Mouse (Mus musculus) limb, embryonic 12.5 days (tissue): ENCODE results near the gene Olfr1013. TPM values are rescaled to one million over a fixed set of nuclear protein-coding genes. Genes with fewer than 3 reads are reported as not detected.

Source experiments
- ATAC-seq: fragments of 200-750 bp; cut with Nextera tagmentation; 2 replicates; pipeline ENCODE4 v1.8.0; 2017; ENCODE audit warnings: low read depth, moderate TSS enrichment; ENCODE audit not compliant: insufficient number of reproducible peaks, insufficient read depth, low FRiP score, low TSS enrichment
- H3K27ac ChIP-seq: fragments of 300-500 bp; sonication (generic); 2 replicates; pipeline ENCODE4 v1.5.1; 2016; ENCODE audit warnings: mild to moderate bottlenecking, moderate library complexity
- H3K27me3 ChIP-seq: fragments of 300-500 bp; sonication (generic); 2 replicates; pipeline ENCODE4 v1.6.1; 2016; ENCODE audit warnings: mild to moderate bottlenecking, moderate library complexity
- H3K36me3 ChIP-seq: fragments of 300-500 bp; sonication (generic); 2 replicates; pipeline ENCODE4 v1.6.1; 2016; ENCODE audit warnings: mild to moderate bottlenecking, moderate library complexity
- H3K4me1 ChIP-seq: fragments of 300-500 bp; sonication (generic); replicated peaks from 2 replicates; pipeline ENCODE4 v1.6.1; 2016
- H3K4me2 ChIP-seq: fragments of 300-500 bp; sonication (generic); 2 replicates; pipeline ENCODE4 v1.6.1; 2016; ENCODE audit warnings: mild to moderate bottlenecking, moderate library complexity
- H3K4me3 ChIP-seq: fragments of 300-500 bp; sonication (generic); replicated peaks from 2 replicates; pipeline ENCODE4 v1.5.1; 2016; ENCODE audit warnings: mild to moderate bottlenecking
- H3K9ac ChIP-seq: fragments of 300-500 bp; sonication (generic); replicated peaks from 2 replicates; pipeline ENCODE4 v1.6.1; 2016; ENCODE audit warnings: mild to moderate bottlenecking, moderate library complexity
- H3K9me3 ChIP-seq: fragments of 300-500 bp; sonication (generic); 2 replicates; pipeline ENCODE4 v1.6.1; 2016; ENCODE audit warnings: mild to moderate bottlenecking, moderate library complexity
- WGBS: fragments of 180-500 bp; shearing (Covaris S2); methylation state at CpG from one replicate; pipeline ENCODE4 v1.1.7; 2016; 5-methylcytosine and 5-hydroxymethylcytosine counted together
- polyA plus RNA-seq: library from polyadenylated mRNA; unstranded; fragments of >200 nt; fragmentation: Nextera tagmentation; extraction: Ambion mirVana; gene quantifications from 2 replicates; pipeline ENCODE4 v1.2.1, GENCODE M21; 2016

The Olfr1013 gene
- polyA plus RNA-seq = not detected in 2 replicates

GRCm38 (mm10) chr2:85766798-85767197 lies at the start of gene Olfr1013:
Gene Olfr1013 (plus strand): TSS chr2:85767098.
- no peaks in the 10 kb centered on the region for H3K27me3 ChIP-seq
- no peak within 1 kb of the TSS for H3K4me3 ChIP-seq
- H3K9me3 ChIP-seq = no peaks in the 10 kb centered on the region
- H3K4me1 ChIP-seq = no peaks in the 10 kb centered on the region
- no peak within 1 kb of the TSS for H3K27ac ChIP-seq
- H3K9ac ChIP-seq = no peak within 1 kb of the TSS
- no peak for ATAC-seq
- H3K36me3 ChIP-seq = no peaks in the 10 kb centered on the region
- H3K4me2 ChIP-seq = no peak within 1 kb of the TSS

- WGBS = 11% methylated on average over 3 of the region's 3 CpGs
- H3K36me3 ChIP-seq = no peaks in the 10 kb centered on the region
- no peak overlapping the region for H3K4me2 ChIP-seq
- no peaks in the 10 kb centered on the region for H3K4me1 ChIP-seq
- H3K9ac ChIP-seq = no peak overlapping the region
- H3K4me3 ChIP-seq = no peak overlapping the region
- no peak overlapping the region for H3K27ac ChIP-seq
- H3K9me3 ChIP-seq = no peaks in the 10 kb centered on the region
- H3K27me3 ChIP-seq = no peaks in the 10 kb centered on the region
- no peak for ATAC-seq
These were observed 41.1 kb upstream of the Olfr1013 start for GRCm38 (mm10) chr2:85725793-85726192.

GRCm38 (mm10) chr2:85753822-85754221 lies 13.1 kb upstream of the Olfr1013 start:
- H3K9me3 ChIP-seq = no peaks in the 10 kb centered on the region
- no peaks in the 10 kb centered on the region for H3K27me3 ChIP-seq
- H3K4me2 ChIP-seq = no peak overlapping the region
- H3K27ac ChIP-seq = no peak overlapping the region
- no peak overlapping the region for H3K4me3 ChIP-seq
- no peaks in the 10 kb centered on the region for H3K4me1 ChIP-seq
- ATAC-seq = no peak
- H3K9ac ChIP-seq = no peak overlapping the region
- no peaks in the 10 kb centered on the region for H3K36me3 ChIP-seq
- 84% methylated on average over 4 of the region's 4 CpGs for WGBS

GRCm38 (mm10) chr2:85762666-85763065 lies 4.2 kb upstream of the Olfr1013 start, which contains the start of gene Olfr1012:
Gene Olfr1012 (minus strand): TSS chr2:85762766.
- no peak within 1 kb of the TSS for H3K4me3 ChIP-seq
- no peaks in the 10 kb centered on the region for H3K9me3 ChIP-seq
- no peak within 1 kb of the TSS for H3K4me2 ChIP-seq
- no peaks in the 10 kb centered on the region for H3K36me3 ChIP-seq
- H3K27ac ChIP-seq = no peak within 1 kb of the TSS
- 76% methylated on average over 1 of the region's 1 CpGs for WGBS
- no peaks in the 10 kb centered on the region for H3K27me3 ChIP-seq
- ATAC-seq = no peak
- no peak within 1 kb of the TSS for H3K9ac ChIP-seq
- no peaks in the 10 kb centered on the region for H3K4me1 ChIP-seq

- ATAC-seq = no peak
- Histone ChIP-seq H3K9me3 (no peaks in the 10 kb centered on the region), H3K27ac (no peak within 1 kb of the TSS), H3K4me2 (no peak within 1 kb of the TSS), H3K4me1 (no peaks in the 10 kb centered on the region), H3K27me3 (no peaks in the 10 kb centered on the region), H3K9ac (no peak within 1 kb of the TSS), H3K36me3 (no peaks in the 10 kb centered on the region), H3K4me3 (no peak within 1 kb of the TSS)
These were observed 5.5 kb downstream of the Olfr1013 start, which contains the start of gene Olfr1014 for GRCm38 (mm10) chr2:85772413-85772812. Gene Olfr1014 (plus strand): TSS chr2:85772713.

GRCm38 (mm10) chr2:85781717-85782116 lies 14.8 kb downstream of the Olfr1013 start, which contains the start of gene Olfr1015:
Gene Olfr1015 (plus strand): TSS chr2:85782017.
- Histone ChIP-seq H3K36me3 (no peaks in the 10 kb centered on the region), H3K27me3 (no peaks in the 10 kb centered on the region), H3K9me3 (no peaks in the 10 kb centered on the region), H3K27ac (no peak within 1 kb of the TSS), H3K4me3 (no peak within 1 kb of the TSS), H3K4me2 (no peak within 1 kb of the TSS), H3K4me1 (no peaks in the 10 kb centered on the region), H3K9ac (no peak within 1 kb of the TSS)
- no peak for ATAC-seq

GRCm38 (mm10) chr2:85792331-85792730 lies 25.4 kb downstream of the Olfr1013 start:
- Histone ChIP-seq H3K27me3 (no peaks in the 10 kb centered on the region), H3K4me2 (no peak overlapping the region), H3K4me1 (no peaks in the 10 kb centered on the region), H3K9me3 (no peaks in the 10 kb centered on the region), H3K27ac (no peak overlapping the region), H3K4me3 (no peak overlapping the region), H3K9ac (no peak overlapping the region), H3K36me3 (no peaks in the 10 kb centered on the region)
- WGBS = 69% methylated on average over 2 of the region's 2 CpGs
- no peak for ATAC-seq

GRCm38 (mm10) chr2:85802444-85802843 lies 35.5 kb downstream of the Olfr1013 start, which contains the start of gene Olfr1016:
Gene Olfr1016 (minus strand): TSS chr2:85802544.
- H3K4me1 ChIP-seq = no peaks in the 10 kb centered on the region
- H3K9ac ChIP-seq = no peak within 1 kb of the TSS
- ATAC-seq = no peak
- no peak within 1 kb of the TSS for H3K4me3 ChIP-seq
- no peaks in the 10 kb centered on the region for H3K36me3 ChIP-seq
- 90% methylated on average over 2 of the region's 2 CpGs for WGBS
- no peaks in the 10 kb centered on the region for H3K27me3 ChIP-seq
- no peak within 1 kb of the TSS for H3K4me2 ChIP-seq
- no peaks in the 10 kb centered on the region for H3K9me3 ChIP-seq
- H3K27ac ChIP-seq = no peak within 1 kb of the TSS

- Histone ChIP-seq H3K27me3 (no peaks in the 10 kb centered on the region), H3K9ac (no peak overlapping the region), H3K4me2 (no peak overlapping the region), H3K4me3 (no peak overlapping the region), H3K27ac (no peak overlapping the region), H3K4me1 (no peaks in the 10 kb centered on the region), H3K9me3 (no peaks in the 10 kb centered on the region), H3K36me3 (no peaks in the 10 kb centered on the region)
- ATAC-seq = no peak
- WGBS = 58% methylated on average over 4 of the region's 4 CpGs
These were observed 37.6 kb downstream of the Olfr1013 start for GRCm38 (mm10) chr2:85804501-85804900.

- H3K4me2 ChIP-seq = no peak within 1 kb of the TSS
- H3K4me3 ChIP-seq = no peak within 1 kb of the TSS
- no peaks in the 10 kb centered on the region for H3K9me3 ChIP-seq
- H3K4me1 ChIP-seq = no peaks in the 10 kb centered on the region
- no peak within 1 kb of the TSS for H3K9ac ChIP-seq
- no peaks in the 10 kb centered on the region for H3K27me3 ChIP-seq
- ATAC-seq = no peak
- no peak within 1 kb of the TSS for H3K27ac ChIP-seq
- no peaks in the 10 kb centered on the region for H3K36me3 ChIP-seq
These were observed 51.3 kb downstream of the Olfr1013 start, which contains the start of gene Olfr1018 for GRCm38 (mm10) chr2:85818179-85818578. Gene Olfr1018 (plus strand): TSS chr2:85818479.
